Comparison of ENCODE assay signal across 24 mouse cellular contexts in genomic region chr5:140980051-140980450, GRCm38 (mm10). TPM values are rescaled to one million over a fixed set of nuclear protein-coding genes. Genes with fewer than 3 reads are reported as not detected.
"Had no signal": no experiment of that assay in that cellular context is flagged by ENCODE, and none has a peak within 500 bp of the region (broad histone marks: within the 10 kb centered on the region; RNA-seq: fewer than 3 reads in every experiment).

No protein-coding gene starts in this region.

- H3K9me3 ChIP-seq: liver, embryonic 15.5 days; lung, embryonic 15.5 days had no signal

- H3K27ac ChIP-seq: kidney, postnatal 0 days; layer of hippocampus, adult 2 months; limb, embryonic 10.5 days; limb, embryonic 13.5 days; liver, embryonic 12.5 days; liver, embryonic 15.5 days; lung, embryonic 15.5 days had no signal

- DNase-seq: kidney, adult 18-20 months; kidney, postnatal 25 days; layer of hippocampus, adult 9-11 months; liver; lung, adult 18-20 months; lung, postnatal 10 days; lung, postnatal 36 days; midbrain, embryonic 14.5 days; right cerebral cortex, adult 18-20 months; right cerebral cortex, postnatal 14 days; right cerebral cortex, postnatal 4 days; spleen, adult 18-20 months; thymus, adult 2 months; thymus, postnatal 14 days; thymus, postnatal 4 days had no signal

- H3K36me3 ChIP-seq: limb, embryonic 10.5 days; limb, embryonic 13.5 days; liver, embryonic 12.5 days; liver, embryonic 15.5 days; lung, embryonic 15.5 days had no signal

- H3K4me3 ChIP-seq: layer of hippocampus, adult 2 months; limb, embryonic 10.5 days; limb, embryonic 13.5 days; liver, embryonic 12.5 days; liver, embryonic 15.5 days; lung, embryonic 15.5 days had no signal

- ATAC-seq: liver, embryonic 12.5 days had no signal

- H3K27me3 ChIP-seq: limb, embryonic 13.5 days; liver, embryonic 12.5 days; liver, embryonic 15.5 days; lung, embryonic 15.5 days had no signal

- H3K4me1 ChIP-seq: liver, embryonic 12.5 days; liver, embryonic 15.5 days; lung, embryonic 15.5 days had no signal

RNA-seq across cellular contexts. Expression of gene Card11, which starts 20.3 kb away (rescaled TPM):
- total RNA-seq: midbrain, postnatal 0 days had no signal
- polyA plus RNA-seq: midbrain, embryonic 11.5 days had no signal
